Mouse (Mus musculus) neural tube, embryonic 11.5 days (tissue): ENCODE measurements around the gene Hsd11b2. TPM values are rescaled to one million over a fixed set of nuclear protein-coding genes. Genes with fewer than 3 reads are reported as not detected.
A peak's percentile ranks its signal among the peaks of the same experiment; 100 is the strongest.

ENCODE experiments used
- ATAC-seq: fragments of 200-750 bp; cut with Nextera tagmentation; 2 replicates; pipeline ENCODE4 v1.8.0; 2017; ENCODE audit warnings: moderate number of reproducible peaks, mild to moderate bottlenecking, moderate TSS enrichment, moderate library complexity; ENCODE audit not compliant: insufficient read depth, low FRiP score, low TSS enrichment
- DNase-seq: peaks from one replicate; pipeline ENCODE4 v3.0.0-alpha.2; 2015; ENCODE audit warnings: low spot score
- H3K27ac ChIP-seq: fragments of 300-500 bp; sonication (generic); 2 replicates; pipeline ENCODE4 v1.5.1; 2014; ENCODE audit warnings: low read depth, mild to moderate bottlenecking, low read length
- H3K27me3 ChIP-seq: fragments of 300-500 bp; sonication (generic); 2 replicates; pipeline ENCODE4 v1.6.1; 2014; ENCODE audit warnings: mild to moderate bottlenecking, low read length, mixed read lengths; ENCODE audit not compliant: control insufficient read depth, insufficient read depth
- H3K36me3 ChIP-seq: fragments of 300-500 bp; sonication (generic); 2 replicates; pipeline ENCODE4 v1.6.1; 2014; ENCODE audit warnings: mild to moderate bottlenecking, low read length, moderate library complexity, mixed read lengths; ENCODE audit not compliant: control insufficient read depth, insufficient read depth
- H3K4me1 ChIP-seq: fragments of 300-500 bp; sonication (generic); 2 replicates; pipeline ENCODE4 v1.6.1; 2014; ENCODE audit warnings: low read length, mixed read lengths; ENCODE audit not compliant: control insufficient read depth, insufficient read depth
- H3K4me2 ChIP-seq: fragments of 300-500 bp; sonication (generic); 2 replicates; pipeline ENCODE4 v1.6.1; 2014; ENCODE audit warnings: low read depth, mild to moderate bottlenecking, moderate library complexity
- H3K4me3 ChIP-seq: fragments of 300-500 bp; sonication (generic); 2 replicates; pipeline ENCODE4 v1.5.1; 2014; ENCODE audit warnings: low read depth, low read length
- H3K9ac ChIP-seq: fragments of 300-500 bp; sonication (generic); 2 replicates; pipeline ENCODE4 v1.6.1; 2014; ENCODE audit warnings: mild to moderate bottlenecking, low read length
- H3K9me3 ChIP-seq: fragments of 300-500 bp; sonication (generic); 2 replicates; pipeline ENCODE4 v1.6.1; 2016; ENCODE audit warnings: low read length; ENCODE audit not compliant: control insufficient read depth
- WGBS: fragments of 180-500 bp; shearing (Covaris S2); extraction: QIAGEN DNeasy Blood & Tissue Kit; methylation state at CpG from one replicate; pipeline ENCODE4 v1.1.7; 2014; 5-methylcytosine and 5-hydroxymethylcytosine counted together
- polyA plus RNA-seq: library from polyadenylated mRNA; unstranded; fragments of >200 nt; fragmentation: Nextera tagmentation; extraction: Ambion mirVana; gene quantifications from 2 replicates; pipeline ENCODE4 v1.2.1, GENCODE M21; 2014

The Hsd11b2 gene
- polyA plus RNA-seq, 1 experiment from 2014 or later = 22.5 TPM

- Histone ChIP-seq H3K4me3 (peak within 1 kb of the TSS; percentile 89), H3K9ac (peak within 1 kb of the TSS; percentile 85), H3K27ac (0 out of 2 replicates have a peak within 1 kb of the TSS, but pooled peaks have one; percentile 62), H3K27me3 (no peaks in the 10 kb centered on the region), H3K9me3 (no peaks in the 10 kb centered on the region), H3K4me2 (peak within 1 kb of the TSS; percentile 93), H3K4me1 (peaks cover 3% of the 10 kb centered on the region), H3K36me3 (no peaks in the 10 kb centered on the region)
- ATAC-seq (peak; percentile 98), DNase-seq (peak; percentile 99)
- WGBS = 3% methylated on average over 52 of the region's 53 CpGs
Measured at GRCm38 (mm10) chr8:105565952-105566702, 47.6 kb downstream of the Hsd11b2 start, which contains the start of gene Atp6v0d1. Gene Atp6v0d1 (minus strand): TSS chr8:105566047.

- Histone ChIP-seq H3K36me3 (no peaks in the 10 kb centered on the region), H3K27me3 (no peaks in the 10 kb centered on the region), H3K4me1 (peaks cover 3% of the 10 kb centered on the region), H3K9me3 (no peaks in the 10 kb centered on the region), H3K4me2 (peak overlapping the region; percentile 93), H3K4me3 (peak overlapping the region; percentile 89), H3K9ac (peak overlapping the region; percentile 62), H3K27ac (no peak overlapping the region)
- WGBS = 27% methylated on average over 27 of the region's 27 CpGs
- DNase-seq = peak; percentile 40
- 0 out of 2 replicates have a peak, but pooled peaks have one; percentile 0 for ATAC-seq
Measured at GRCm38 (mm10) chr8:105566703-105567595, 48.4 kb downstream of the Hsd11b2 start.

GRCm38 (mm10) chr8:105571810-105572209 is 53.3 kb downstream of the Hsd11b2 start:
- WGBS = 91% methylated on average over 9 of the region's 9 CpGs
- DNase-seq (no peak), ATAC-seq (no peak)
- Histone ChIP-seq H3K27me3 (no peaks in the 10 kb centered on the region), H3K9ac (no peak overlapping the region), H3K4me1 (no peaks in the 10 kb centered on the region; the same call in 1 of the 2 replicates), H3K9me3 (no peaks in the 10 kb centered on the region), H3K4me2 (no peak overlapping the region), H3K4me3 (no peak overlapping the region), H3K27ac (no peak overlapping the region), H3K36me3 (no peaks in the 10 kb centered on the region)

GRCm38 (mm10) chr8:105573427-105573826 is 54.9 kb downstream of the Hsd11b2 start:
- Histone ChIP-seq H3K27ac (no peak overlapping the region), H3K9ac (no peak overlapping the region), H3K4me2 (no peak overlapping the region), H3K27me3 (no peaks in the 10 kb centered on the region), H3K9me3 (no peaks in the 10 kb centered on the region), H3K36me3 (no peaks in the 10 kb centered on the region), H3K4me1 (no peaks in the 10 kb centered on the region), H3K4me3 (no peak overlapping the region)
- ATAC-seq (no peak), DNase-seq (no peak)

Other genes starting within 250 kb of the Hsd11b2 start
- not detected in 2 replicates for gene Hsf4, start 249.0 kb upstream of the Hsd11b2 start, polyA plus RNA-seq
- gene Nol3, start 242.6 kb upstream of the Hsd11b2 start, polyA plus RNA-seq = 2.7 and 3.5 TPM in 2 replicates
- 46.1 and 50.8 TPM in 2 replicates for gene 4931428F04Rik, start 228.9 kb upstream of the Hsd11b2 start, polyA plus RNA-seq
- gene Exoc3l, start 222.7 kb upstream of the Hsd11b2 start, polyA plus RNA-seq = 12.1 and 13.9 TPM in 2 replicates
- gene E2f4, start 221.1 kb upstream of the Hsd11b2 start, polyA plus RNA-seq = 103 and 107 TPM in 2 replicates
- gene Elmo3, start 213.2 kb upstream of the Hsd11b2 start, polyA plus RNA-seq = 1.0 and 1.9 TPM in 2 replicates
- gene Lrrc29, start 192.5 kb upstream of the Hsd11b2 start, polyA plus RNA-seq = 1.3 and 1.4 TPM in 2 replicates
- 111 TPM in 2 replicates for gene Tmem208, start 192.4 kb upstream of the Hsd11b2 start, polyA plus RNA-seq
- gene Fhod1, start 170.8 kb upstream of the Hsd11b2 start, polyA plus RNA-seq = 1.8 and 1.9 TPM in 2 replicates
- gene Slc9a5, start 169.9 kb upstream of the Hsd11b2 start, polyA plus RNA-seq = 4.1 TPM in 2 replicates
- gene Plekhg4, start 145.5 kb upstream of the Hsd11b2 start, polyA plus RNA-seq = 0.54 and 0.89 TPM in 2 replicates
- gene Kctd19, start 105.3 kb upstream of the Hsd11b2 start, polyA plus RNA-seq = not detected in 2 replicates
- gene Lrrc36, start 105.2 kb upstream of the Hsd11b2 start, polyA plus RNA-seq = 0.92 and 1.6 TPM in 2 replicates
- 218 and 229 TPM in 2 replicates for gene Tppp3, start 47.2 kb upstream of the Hsd11b2 start, polyA plus RNA-seq
- gene Zdhhc1, start 21.9 kb upstream of the Hsd11b2 start, polyA plus RNA-seq = 18.5 and 18.9 TPM in 2 replicates
- 137 and 148 TPM in 2 replicates for gene Atp6v0d1, start 47.3 kb downstream of the Hsd11b2 start, polyA plus RNA-seq
- 19.3 and 20.3 TPM in 2 replicates for gene Ripor1, start 86.5 kb downstream of the Hsd11b2 start, polyA plus RNA-seq
- 98.5 and 111 TPM in 2 replicates for gene Ctcf, start 117.8 kb downstream of the Hsd11b2 start, polyA plus RNA-seq
- gene Agrp, start 118.6 kb downstream of the Hsd11b2 start, polyA plus RNA-seq = 0.66 and 2.1 TPM in 2 replicates
- 4.6 and 5.0 TPM in 2 replicates for gene Carmil2, start 167.5 kb downstream of the Hsd11b2 start, polyA plus RNA-seq
- gene Acd, start 182.3 kb downstream of the Hsd11b2 start, polyA plus RNA-seq = 74.3 and 76.7 TPM in 2 replicates
- gene Pard6a, start 182.4 kb downstream of the Hsd11b2 start, polyA plus RNA-seq = 23.1 and 24.1 TPM in 2 replicates
- 0.20 TPM in 1 of 2 replicates, not detected in the other for gene 4933405L10Rik, start 188.9 kb downstream of the Hsd11b2 start, polyA plus RNA-seq
- 27.6 and 27.8 TPM in 2 replicates for gene Enkd1, start 189.5 kb downstream of the Hsd11b2 start, polyA plus RNA-seq
- 35.5 and 42.0 TPM in 2 replicates for gene Gfod2, start 239.9 kb downstream of the Hsd11b2 start, polyA plus RNA-seq